Mouse (Mus musculus) liver, embryonic 12.5 days (tissue): Measurements from ENCODE around the gene Myl10. TPM values are rescaled to one million over a fixed set of nuclear protein-coding genes. Genes with fewer than 3 reads are reported as not detected.
"Not testable (repeated sequence)": the region's sequence is repeated elsewhere in the genome, so short reads cannot be mapped to it uniquely, and the experiment has no call there.

Experiments used
- ATAC-seq: fragments of 200-750 bp; cut with Nextera tagmentation; 2 replicates; pipeline ENCODE4 v1.8.0; 2017; ENCODE audit warnings: moderate number of reproducible peaks, mild to moderate bottlenecking, moderate library complexity
- H3K27ac ChIP-seq: fragments of 300-500 bp; sonication (generic); 2 replicates; pipeline ENCODE4 v1.5.1; 2016; ENCODE audit warnings: mild to moderate bottlenecking
- H3K27me3 ChIP-seq: fragments of 300-500 bp; sonication (generic); replicated peaks from 2 replicates; pipeline ENCODE4 v1.6.1; 2016; ENCODE audit warnings: mild to moderate bottlenecking, moderate library complexity
- H3K36me3 ChIP-seq: fragments of 300-500 bp; sonication (generic); 2 replicates; pipeline ENCODE4 v1.6.1; 2016; ENCODE audit warnings: mild to moderate bottlenecking, moderate library complexity
- H3K4me1 ChIP-seq: fragments of 300-500 bp; sonication (generic); 2 replicates; pipeline ENCODE4 v1.6.1; 2016
- H3K4me2 ChIP-seq: fragments of 300-500 bp; sonication (generic); 2 replicates; pipeline ENCODE4 v1.6.1; 2016; ENCODE audit warnings: mild to moderate bottlenecking, moderate library complexity
- H3K4me3 ChIP-seq: fragments of 300-500 bp; sonication (generic); 2 replicates; pipeline ENCODE4 v1.5.1; 2016; ENCODE audit warnings: mild to moderate bottlenecking, moderate library complexity
- H3K9ac ChIP-seq: fragments of 300-500 bp; sonication (generic); 2 replicates; pipeline ENCODE4 v1.6.1; 2016; ENCODE audit warnings: mild to moderate bottlenecking, moderate library complexity
- H3K9me3 ChIP-seq: fragments of 300-500 bp; sonication (generic); replicated peaks from 2 replicates; pipeline ENCODE4 v1.6.1; 2016; ENCODE audit warnings: mild to moderate bottlenecking, moderate library complexity
- WGBS: fragments of 180-500 bp; shearing (Covaris S2); methylation state at CpG from one replicate; pipeline ENCODE4 v1.1.7; 2016; ENCODE audit not compliant: insufficient replicate concordance; 5-methylcytosine and 5-hydroxymethylcytosine counted together
- polyA plus RNA-seq: library from polyadenylated mRNA; unstranded; fragments of >200 nt; fragmentation: Nextera tagmentation; extraction: Ambion mirVana; gene quantifications from 2 replicates; pipeline ENCODE4 v1.2.1, GENCODE M21; 2016

Gene Myl10
- not detected in 2 replicates for polyA plus RNA-seq

DNA sequence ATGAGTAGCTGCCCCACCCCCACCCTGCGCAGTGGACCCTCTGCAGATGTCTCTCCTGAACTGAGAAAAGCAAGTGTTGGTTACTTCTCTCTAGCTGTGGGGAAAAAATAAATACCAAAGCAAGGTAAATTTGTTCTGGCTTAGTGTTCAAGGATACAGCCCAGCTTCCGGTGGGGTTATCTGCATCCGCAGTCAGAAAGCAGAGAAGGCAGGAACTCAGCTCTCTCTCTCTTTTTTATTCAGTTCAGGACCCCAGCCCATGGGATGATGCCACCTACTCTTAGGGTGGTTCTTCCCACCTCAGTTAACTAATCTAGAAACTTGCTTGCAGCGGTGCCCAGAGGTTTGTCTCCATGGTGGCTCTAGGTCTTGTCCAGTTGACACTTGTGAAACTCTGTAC lies at the start of gene Myl10:
Gene Myl10 (plus strand): TSS at position 363 of the 400 bp plus-strand sequence.
- Histone ChIP-seq H3K4me2 (no peak within 1 kb of the TSS), H3K27ac (no peak within 1 kb of the TSS), H3K9ac (no peak within 1 kb of the TSS), H3K4me1 (no peaks in the 10 kb centered on the region), H3K9me3 (no peaks in the 10 kb centered on the region), H3K36me3 (no peaks in the 10 kb centered on the region), H3K4me3 (no peak within 1 kb of the TSS), H3K27me3 (no peaks in the 10 kb centered on the region)
- ATAC-seq: no peak
- 64% methylated on average over 4 of the region's 4 CpGs for WGBS

DNA sequence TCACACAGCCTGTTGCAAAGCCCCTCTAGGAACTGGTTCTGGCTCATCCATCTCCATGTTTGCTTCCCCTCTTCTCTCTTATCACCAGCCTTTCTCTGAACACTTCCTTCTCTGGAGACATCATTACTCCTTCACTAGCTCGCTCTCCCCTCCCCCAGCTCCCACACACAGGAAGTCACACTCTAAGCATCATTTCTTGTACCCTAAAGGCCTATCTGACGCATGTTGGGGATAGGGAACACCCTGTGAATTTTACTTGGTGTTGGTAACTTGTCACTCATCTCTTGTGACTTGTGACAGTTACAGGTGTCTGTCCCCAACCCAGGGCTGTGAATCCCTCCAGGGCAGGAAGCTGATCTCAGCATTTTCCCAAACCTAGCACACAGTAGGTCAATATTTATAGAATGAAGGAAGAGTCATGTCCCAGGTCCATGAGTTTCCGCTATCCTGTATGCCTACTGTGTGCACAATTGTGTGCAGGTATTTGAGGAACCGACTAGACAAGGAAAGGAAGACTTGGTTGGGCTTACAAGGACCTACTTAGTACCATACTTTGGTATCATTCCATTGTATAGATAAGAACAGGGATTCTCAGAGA lies 46.1 kb upstream of the Myl10 start:
- Histone ChIP-seq H3K4me2 (no peak overlapping the region), H3K27ac (no peak overlapping the region), H3K9ac (no peak overlapping the region), H3K36me3 (no peaks in the 10 kb centered on the region), H3K4me3 (no peak overlapping the region), H3K4me1 (no peaks in the 10 kb centered on the region), H3K27me3 (no peaks in the 10 kb centered on the region), H3K9me3 (no peaks in the 10 kb centered on the region)
- 53% methylated on average over 4 of the region's 4 CpGs for WGBS
- no peak for ATAC-seq

DNA sequence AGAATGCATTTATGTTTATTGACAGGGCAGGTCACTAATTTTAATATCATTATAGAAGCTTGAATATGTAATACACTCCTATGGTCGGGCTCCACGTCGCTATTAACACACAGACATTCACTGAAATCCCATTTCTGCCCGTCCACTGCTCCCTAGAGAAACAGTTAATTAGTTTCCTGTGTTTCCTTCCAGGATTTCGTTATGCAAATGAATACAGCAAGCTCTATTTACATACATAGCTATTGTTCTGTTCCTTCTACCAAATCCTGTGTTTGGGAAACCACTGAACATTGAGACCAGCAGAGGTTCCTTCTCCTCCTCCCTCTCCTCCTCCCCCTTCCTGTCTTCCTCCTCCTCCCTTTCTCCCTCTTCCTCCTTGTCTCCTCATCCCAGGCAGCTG lies 43.9 kb upstream of the Myl10 start:
- Histone ChIP-seq H3K9ac (no peak overlapping the region), H3K9me3 (no peaks in the 10 kb centered on the region), H3K27me3 (0 out of 2 replicates have a peak, but pooled peaks cover 5% of the 10 kb centered on the region), H3K36me3 (no peaks in the 10 kb centered on the region), H3K27ac (no peak overlapping the region), H3K4me3 (no peak overlapping the region), H3K4me2 (no peak overlapping the region), H3K4me1 (no peaks in the 10 kb centered on the region)
- WGBS: 62% methylated on average over 5 of the region's 5 CpGs
- no peak for ATAC-seq

DNA sequence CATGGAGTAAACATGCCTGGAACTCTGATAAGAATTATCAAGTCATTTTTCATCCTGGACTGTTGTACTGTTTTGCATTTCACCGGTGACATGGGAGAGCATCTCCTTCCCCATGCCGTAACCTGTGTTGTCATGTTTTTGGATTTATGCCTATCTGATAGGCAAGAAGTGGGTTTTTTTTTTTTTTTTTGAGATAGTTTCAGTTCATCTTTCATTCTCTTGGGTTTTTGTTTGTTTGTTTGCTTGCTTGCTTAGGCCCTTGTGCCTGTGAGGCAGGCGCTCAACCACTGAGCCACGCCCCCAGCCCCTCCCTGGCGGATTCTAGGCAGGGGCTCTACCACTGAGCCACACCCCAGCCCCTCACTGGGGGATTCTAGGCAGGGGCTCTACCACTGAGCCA lies 43.3 kb upstream of the Myl10 start:
- no peak for ATAC-seq
- H3K36me3 ChIP-seq: no peaks in the 10 kb centered on the region
- H3K4me3 ChIP-seq: no peak overlapping the region
- H3K9me3 ChIP-seq: no peaks in the 10 kb centered on the region
- no peaks in the 10 kb centered on the region for H3K4me1 ChIP-seq
- 0 out of 2 replicates have a peak, but pooled peaks cover 5% of the 10 kb centered on the region for H3K27me3 ChIP-seq
- no peak overlapping the region for H3K27ac ChIP-seq
- H3K4me2 ChIP-seq: no peak overlapping the region
- 77% methylated on average over 5 of the region's 5 CpGs for WGBS
- H3K9ac ChIP-seq: no peak overlapping the region

DNA sequence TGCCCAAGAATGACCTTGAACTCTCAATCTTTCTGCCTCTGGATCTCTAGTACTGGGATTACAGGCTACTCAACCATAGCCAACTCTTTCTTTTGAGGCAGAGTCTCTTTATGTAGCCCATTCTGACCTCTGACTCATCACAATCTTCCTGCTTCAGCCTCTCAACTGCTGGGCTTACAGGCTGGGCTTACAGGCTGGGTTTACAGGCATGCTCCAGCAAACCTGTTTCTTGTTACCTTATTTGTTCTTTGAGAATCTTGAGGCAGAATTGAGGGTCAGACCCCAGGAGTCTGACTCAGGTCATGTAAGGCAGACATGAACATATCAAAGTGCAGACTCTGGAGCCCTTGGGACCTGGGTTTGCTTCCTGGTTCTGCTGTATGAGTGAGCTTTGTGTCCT lies 38.5 kb upstream of the Myl10 start:
- Histone ChIP-seq H3K4me3 (no peak overlapping the region), H3K27me3 (0 out of 2 replicates have a peak, but pooled peaks cover 5% of the 10 kb centered on the region), H3K27ac (no peak overlapping the region), H3K9me3 (no peaks in the 10 kb centered on the region), H3K4me2 (no peak overlapping the region), H3K4me1 (no peaks in the 10 kb centered on the region), H3K36me3 (no peaks in the 10 kb centered on the region), H3K9ac (no peak overlapping the region)
- no peak for ATAC-seq

DNA sequence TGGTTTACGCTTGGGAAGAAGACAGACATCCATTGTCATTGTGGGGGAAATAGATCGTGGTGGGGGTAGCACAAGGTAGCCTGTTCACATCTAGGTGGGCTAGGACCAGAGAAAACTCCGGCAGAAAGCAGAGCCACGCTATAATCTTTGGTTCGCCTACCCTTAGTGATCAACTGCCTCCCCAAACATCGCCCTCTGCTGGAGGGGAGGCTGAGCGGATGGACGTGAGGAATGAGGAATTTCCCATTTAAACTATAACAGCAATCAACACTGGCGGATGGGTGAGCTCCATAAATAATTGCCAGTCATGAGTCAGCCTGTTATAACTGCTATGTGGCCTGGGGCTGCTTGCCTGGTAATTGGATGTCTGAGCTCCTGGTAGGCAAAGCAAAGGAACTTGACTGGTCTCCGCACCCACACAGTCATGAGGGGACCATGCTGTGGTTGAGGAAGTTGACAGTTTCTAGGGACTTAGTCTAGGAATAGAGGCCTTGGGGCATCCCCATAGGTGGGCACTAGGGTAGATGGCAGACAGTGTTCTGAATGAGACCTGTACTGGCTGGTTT lies 36.0 kb upstream of the Myl10 start:
- no peak overlapping the region for H3K4me3 ChIP-seq
- WGBS: 69% methylated on average over 10 of the region's 10 CpGs
- ATAC-seq: no peak
- H3K36me3 ChIP-seq: no peaks in the 10 kb centered on the region
- H3K27ac ChIP-seq: no peak overlapping the region
- H3K9ac ChIP-seq: no peak overlapping the region
- no peak overlapping the region for H3K4me2 ChIP-seq
- no peaks in the 10 kb centered on the region for H3K9me3 ChIP-seq
- H3K27me3 ChIP-seq: 0 out of 2 replicates have a peak, but pooled peaks cover 5% of the 10 kb centered on the region
- H3K4me1 ChIP-seq: no peaks in the 10 kb centered on the region

DNA sequence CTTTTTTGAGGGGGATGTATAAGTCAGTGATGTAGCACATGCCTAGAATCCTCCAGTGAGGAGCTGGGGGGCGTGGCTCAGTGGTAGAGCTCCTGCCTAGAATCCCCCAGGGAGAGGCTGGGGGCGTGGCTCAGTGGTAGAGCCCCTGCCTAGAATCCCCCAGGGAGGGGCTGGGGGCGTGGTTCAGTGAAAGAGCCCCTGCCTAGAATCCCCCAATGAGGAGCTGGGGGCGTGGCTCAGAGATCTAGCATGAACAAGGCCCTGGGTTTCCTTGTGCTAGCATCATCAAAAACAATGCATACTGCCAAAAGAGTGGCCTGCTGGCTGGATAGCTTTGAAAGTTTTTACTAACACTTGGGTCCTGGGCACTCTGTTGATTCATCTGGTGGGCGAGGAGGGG lies 32.2 kb upstream of the Myl10 start:
- H3K27me3 ChIP-seq: peaks cover 11% of the 10 kb centered on the region; the same call in 1 of the 2 replicates
- not testable (repeated sequence) for H3K36me3 ChIP-seq, H3K4me1 ChIP-seq, H3K27ac ChIP-seq, H3K9me3 ChIP-seq, H3K9ac ChIP-seq, H3K4me3 ChIP-seq, H3K4me2 ChIP-seq, ATAC-seq
- 56% methylated on average over 5 of the region's 5 CpGs for WGBS

DNA sequence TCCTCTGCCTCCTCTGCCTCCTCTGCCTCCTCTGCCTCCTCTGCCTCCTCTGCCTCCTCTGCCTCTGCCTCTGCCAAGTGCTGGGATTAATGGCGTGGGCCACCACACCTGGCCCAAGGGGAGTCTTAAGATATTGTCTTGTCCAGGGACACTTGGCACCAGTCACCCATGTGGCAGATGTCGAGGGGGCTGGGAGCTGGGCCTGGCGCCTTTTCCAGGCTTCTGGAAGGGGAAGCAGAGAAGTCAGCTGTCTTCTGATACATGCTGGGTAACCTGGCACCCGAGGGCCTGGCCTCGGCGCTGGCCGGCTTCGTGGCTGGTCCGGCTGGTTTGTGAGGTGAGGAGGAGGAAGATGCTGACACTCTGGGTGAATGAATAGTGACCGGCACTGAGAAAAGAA lies 30.7 kb upstream of the Myl10 start:
- 68% methylated on average over 10 of the region's 10 CpGs for WGBS
- H3K4me1 ChIP-seq: no peaks in the 10 kb centered on the region
- no peak overlapping the region for H3K9ac ChIP-seq
- H3K4me3 ChIP-seq: no peak overlapping the region
- ATAC-seq: no peak
- H3K9me3 ChIP-seq: no peaks in the 10 kb centered on the region
- H3K36me3 ChIP-seq: no peaks in the 10 kb centered on the region
- H3K27me3 ChIP-seq: peaks cover 22% of the 10 kb centered on the region; the same call in 1 of the 2 replicates
- no peak overlapping the region for H3K4me2 ChIP-seq
- no peak overlapping the region for H3K27ac ChIP-seq

DNA sequence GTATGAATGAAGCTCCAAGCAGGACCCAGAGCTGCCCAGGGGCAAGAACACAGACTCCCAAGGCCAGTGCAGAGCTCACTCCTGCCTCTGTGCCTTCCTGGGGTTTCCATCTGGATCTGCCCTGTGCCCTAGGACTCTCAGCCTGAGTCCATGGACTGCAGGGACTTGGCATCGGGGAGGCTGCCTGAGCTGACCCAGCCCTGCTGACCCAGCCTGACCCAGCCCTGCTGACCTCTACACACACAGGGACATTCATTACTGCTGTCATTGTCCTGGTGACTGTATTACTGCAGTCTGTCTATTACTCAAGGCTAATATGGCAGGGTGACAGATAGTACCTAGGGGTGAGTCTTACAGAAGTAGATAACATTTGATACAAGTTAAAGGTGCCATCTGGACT lies 30.1 kb upstream of the Myl10 start:
- H3K9ac ChIP-seq: no peak overlapping the region
- H3K27me3 ChIP-seq: peaks cover 27% of the 10 kb centered on the region; the same call in 1 of the 2 replicates
- no peak overlapping the region for H3K27ac ChIP-seq
- ATAC-seq: no peak
- H3K4me3 ChIP-seq: no peak overlapping the region
- WGBS: 50% methylated on average over 1 of the region's 1 CpGs
- H3K36me3 ChIP-seq: no peaks in the 10 kb centered on the region
- no peak overlapping the region for H3K4me2 ChIP-seq
- no peaks in the 10 kb centered on the region for H3K9me3 ChIP-seq
- H3K4me1 ChIP-seq: no peaks in the 10 kb centered on the region

DNA sequence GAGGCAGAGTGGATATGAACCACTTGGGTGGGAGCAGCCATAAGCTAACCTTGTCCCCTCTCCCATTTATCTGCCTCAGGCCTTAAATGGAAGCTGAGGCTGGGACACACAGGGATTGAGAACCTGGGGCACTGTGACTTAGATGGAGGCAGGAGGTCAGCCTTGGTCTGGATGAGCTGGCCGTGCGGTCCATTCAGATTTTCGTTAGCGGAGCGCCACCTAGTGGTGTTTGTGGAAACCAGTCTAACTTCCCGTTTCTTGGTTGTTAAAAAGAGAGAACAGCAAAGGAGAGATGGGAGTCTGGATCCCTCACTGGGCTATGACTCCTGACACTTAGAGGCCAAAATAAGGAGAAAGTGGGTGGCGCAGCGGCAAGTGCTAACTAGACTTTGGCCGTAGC lies 28.4 kb upstream of the Myl10 start:
- no peak overlapping the region for H3K27ac ChIP-seq
- peaks cover 27% of the 10 kb centered on the region; the same call in 1 of the 2 replicates for H3K27me3 ChIP-seq
- H3K36me3 ChIP-seq: no peaks in the 10 kb centered on the region
- no peak overlapping the region for H3K9ac ChIP-seq
- no peaks in the 10 kb centered on the region for H3K4me1 ChIP-seq
- no peak overlapping the region for H3K4me3 ChIP-seq
- no peak for ATAC-seq
- H3K4me2 ChIP-seq: no peak overlapping the region
- H3K9me3 ChIP-seq: no peaks in the 10 kb centered on the region
- 6% methylated on average over 9 of the region's 9 CpGs for WGBS

DNA sequence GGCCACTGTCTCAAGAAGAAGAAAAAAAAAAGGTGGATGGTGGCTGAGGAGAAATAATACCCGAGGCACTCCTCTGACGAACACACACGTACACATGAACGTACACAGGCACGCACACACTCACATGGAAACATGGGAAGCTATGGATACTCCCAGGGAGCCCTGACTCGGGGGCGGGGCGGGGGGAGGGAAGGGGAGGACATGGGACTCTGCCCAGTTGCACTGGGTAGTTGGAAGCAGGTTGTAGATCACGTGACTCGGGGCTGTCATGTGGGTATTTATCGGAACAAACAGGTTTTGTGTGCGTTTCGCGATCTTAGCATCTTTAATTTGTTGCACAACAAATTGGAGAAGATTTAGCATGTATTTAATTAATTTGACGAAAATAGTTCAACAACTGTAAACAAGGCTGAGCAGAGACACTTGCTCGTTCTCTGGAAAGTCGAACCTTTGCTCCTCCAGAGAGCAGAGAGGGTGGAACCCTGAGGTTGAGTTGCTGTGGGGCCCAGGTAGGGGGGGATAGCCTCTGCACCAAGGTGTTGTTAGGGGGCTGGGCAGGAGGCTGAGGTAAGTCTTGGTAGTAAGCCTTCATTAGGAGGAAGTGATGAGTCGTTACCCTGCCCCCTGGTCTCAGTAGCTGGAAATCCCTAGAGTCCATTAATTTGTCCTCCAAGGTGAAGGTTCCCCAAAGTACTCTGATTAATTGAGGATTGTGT lies 16.5 kb upstream of the Myl10 start:
- Histone ChIP-seq H3K4me1 (no peaks in the 10 kb centered on the region), H3K9ac (no peak overlapping the region), H3K9me3 (0 out of 2 replicates have a peak, but pooled peaks cover 3% of the 10 kb centered on the region), H3K36me3 (no peaks in the 10 kb centered on the region), H3K27ac (no peak overlapping the region), H3K4me2 (no peak overlapping the region), H3K27me3 (no peaks in the 10 kb centered on the region), H3K4me3 (no peak overlapping the region)
- WGBS: 64% methylated on average over 18 of the region's 18 CpGs
- ATAC-seq: no peak

DNA sequence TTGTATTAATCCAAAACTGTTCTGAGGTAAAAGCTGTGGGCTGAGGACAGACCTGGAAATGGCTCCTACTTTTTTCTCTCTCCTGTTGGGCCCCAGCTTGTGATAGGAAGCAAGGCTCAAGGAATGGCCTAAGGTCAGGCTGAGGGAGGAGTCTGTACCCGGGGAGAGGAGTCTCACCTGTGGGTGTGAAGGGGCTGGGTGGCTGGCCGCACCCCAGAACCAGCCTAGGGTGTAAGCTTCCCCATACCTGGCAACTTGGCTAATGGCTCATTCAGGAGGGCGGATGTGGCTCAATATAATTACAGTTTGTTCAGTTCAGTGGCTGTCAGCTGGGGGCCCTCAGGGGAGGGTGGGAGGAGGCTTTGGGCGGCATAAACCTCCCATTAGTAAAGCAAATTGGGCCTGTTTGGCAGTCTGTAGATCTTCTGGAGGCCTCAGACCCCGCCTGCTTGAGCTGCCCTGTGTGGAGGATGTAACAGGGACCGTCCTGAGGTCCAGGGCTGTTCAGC lies 14.1 kb upstream of the Myl10 start:
- WGBS: 57% methylated on average over 6 of the region's 6 CpGs
- no peak for ATAC-seq
- H3K9ac ChIP-seq: no peak overlapping the region

More for the DNA sequence above, 14.1 kb upstream of the Myl10 start:
- Histone ChIP-seq H3K36me3 (no peaks in the 10 kb centered on the region), H3K9me3 (0 out of 2 replicates have a peak, but pooled peaks cover 3% of the 10 kb centered on the region), H3K4me1 (no peaks in the 10 kb centered on the region), H3K27ac (no peak overlapping the region), H3K4me3 (no peak overlapping the region), H3K27me3 (no peaks in the 10 kb centered on the region), H3K4me2 (no peak overlapping the region)
